Mouse (Mus musculus): ENCODE results near the gene Pde3a.

Pde3a gene

GRCm38 (mm10) chr6:141488619-141489018, 239.6 kb downstream of the Pde3a start:
- DNase-seq (ENCODE audit: low read depth, low spot score): no peak

- no peak for DNase-seq (ENCODE audit: low read depth, low spot score)
Observed at GRCm38 (mm10) chr6:141494909-141495308, 245.8 kb downstream of the Pde3a start.

GRCm38 (mm10) chr6:141495634-141496418, 246.8 kb downstream of the Pde3a start:
- no peak for DNase-seq (ENCODE audit: low read depth, low spot score)

- DNase-seq (ENCODE audit: low read depth, low spot score): no peak
Observed at GRCm38 (mm10) chr6:141499511-141499910, 250.4 kb downstream of the Pde3a start.

GRCm38 (mm10) chr6:141501171-141501570, 252.1 kb downstream of the Pde3a start:
- DNase-seq (ENCODE audit: low read depth, low spot score): no peak

- no peak for DNase-seq (ENCODE audit: low read depth, low spot score)
Observed at GRCm38 (mm10) chr6:141522541-141522940, 273.5 kb downstream of the Pde3a start.

GRCm38 (mm10) chr6:141523747-141524640, 274.9 kb downstream of the Pde3a start, which contains the start of gene Slco1c1:
TSS of gene Slco1c1 (plus strand) at chr6:141524368.
- no peak for DNase-seq (ENCODE audit: low read depth, low spot score)

- DNase-seq (ENCODE audit: low read depth, low spot score): no peak
Observed at GRCm38 (mm10) chr6:141525787-141526186, 276.7 kb downstream of the Pde3a start.

GRCm38 (mm10) chr6:141530865-141531264, 281.8 kb downstream of the Pde3a start:
- no peak for DNase-seq (ENCODE audit: low read depth, low spot score)

GRCm38 (mm10) chr6:141537298-141537697, 288.2 kb downstream of the Pde3a start:
- DNase-seq (ENCODE audit: low read depth, low spot score): no peak

- DNase-seq (ENCODE audit: low read depth, low spot score): no peak
Observed at GRCm38 (mm10) chr6:141541136-141541535, 292.1 kb downstream of the Pde3a start.

GRCm38 (mm10) chr6:141543344-141543743, 294.3 kb downstream of the Pde3a start:
- no peak for DNase-seq (ENCODE audit: low read depth, low spot score)

All from CD4-positive helper T cell, adult 2 months (primary cell).